Mouse (Mus musculus) myocyte (in vitro differentiated cells): Measurements from ENCODE around the gene Vwa8.

Experiments
- E2F4 ChIP-seq: IDR thresholded peaks from one replicate; pipeline ENCODE4 v1.6.1; 2011; ENCODE audit warnings: mild to moderate bottlenecking, control low read depth, moderate library complexity; ENCODE audit not compliant: insufficient read depth
- MYOD1 ChIP-seq, 3 experiments: IDR thresholded peaks; one replicate each; pipeline ENCODE4 v1.6.1; 2011; ENCODE audit warnings: control low read depth in 2 of 3, low read depth in 2 of 3, mild to moderate bottlenecking in 2 of 3, moderate library complexity in 1 of 3; ENCODE audit not compliant: insufficient read length in 2 of 3, control insufficient read depth in 1 of 3
- POLR2A ChIP-seq: IDR thresholded peaks from one replicate; pipeline ENCODE4 v1.6.1; 2011; ENCODE audit warnings: low read depth, mild to moderate bottlenecking, control low read depth, moderate library complexity; ENCODE audit not compliant: insufficient read length

DNA sequence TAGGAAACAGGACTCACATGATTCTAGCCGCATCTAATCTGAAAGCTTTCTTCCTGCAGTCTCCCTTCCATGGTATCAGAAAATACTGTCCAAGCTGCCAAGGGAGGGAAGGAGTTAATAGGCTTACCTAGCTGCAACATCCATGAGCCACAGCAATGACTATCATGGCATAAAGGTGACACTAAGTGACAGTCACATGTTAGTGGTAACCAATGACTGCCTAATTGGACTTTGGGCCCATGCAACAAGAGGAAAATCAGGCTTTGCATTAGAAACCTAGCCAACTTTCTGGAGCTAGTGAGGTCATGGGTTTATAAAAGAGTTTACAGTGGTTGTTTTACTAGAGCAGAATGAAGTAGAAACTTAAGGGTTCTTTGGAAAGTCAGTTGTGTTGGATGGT is 46.6 kb downstream of the Vwa8 start:
- TF ChIP-seq POLR2A, result no peak
- no peak for TF ChIP-seq MYOD1 (IDR thresholded peaks at IDR 0.05; ENCODE audit: control insufficient read depth in 1 of 3, insufficient read length in 2 of 3, low read depth in 2 of 3)
- no peak for TF ChIP-seq E2F4
